Mouse (Mus musculus): Measurements from ENCODE around the gene Scd4. TPM values are rescaled to one million over a fixed set of nuclear protein-coding genes. Genes with fewer than 3 reads are reported as not detected.

Gene Scd4
- polyA plus RNA-seq, 1 experiment from 2014 or later: 0.09 TPM

DNA sequence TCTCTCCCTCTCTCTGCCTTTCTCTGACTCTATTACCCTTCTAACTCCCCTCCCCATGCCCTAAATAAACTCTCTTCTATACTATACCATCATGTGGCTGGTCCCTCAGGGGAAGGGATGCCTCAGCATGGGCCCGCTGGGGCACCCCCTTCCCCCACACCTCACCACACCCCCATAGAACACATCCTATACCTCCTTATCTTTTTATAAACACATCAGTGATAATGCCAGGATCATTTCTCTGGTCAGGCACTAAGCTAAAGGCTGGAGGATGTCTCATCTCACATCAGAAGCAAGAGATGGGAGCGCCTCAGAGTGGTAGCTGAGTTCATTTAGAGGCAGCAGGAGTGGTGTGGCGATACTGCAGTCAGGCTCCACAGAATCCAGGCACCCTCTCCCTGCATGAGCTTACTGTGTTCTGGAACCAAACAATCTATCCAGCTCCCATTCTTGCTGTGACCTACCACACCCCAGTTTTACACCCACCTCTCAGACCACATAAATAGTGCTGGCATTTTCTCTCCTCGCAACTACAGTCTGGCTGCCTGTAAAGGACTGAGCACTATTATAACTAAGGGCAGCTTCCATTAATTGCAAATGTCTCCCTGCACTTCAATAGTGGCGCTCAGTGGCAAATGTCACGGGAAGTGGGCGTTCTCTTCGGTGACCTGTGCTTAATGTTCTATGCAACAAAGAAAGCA is 21.4 kb upstream of the Scd4 start:
- peaks cover 14% of the 10 kb centered on the region for H3K4me1 ChIP-seq (ENCODE audit: control insufficient read depth, insufficient read depth, low read length)
- peaks cover under 1% of the 10 kb centered on the region; the same call in 1 of the 2 replicates for H3K36me3 ChIP-seq (ENCODE audit: control insufficient read depth, insufficient read depth, low read length)
- no peak for ATAC-seq
- no peaks in the 10 kb centered on the region for H3K27me3 ChIP-seq (replicated peaks; ENCODE audit: control insufficient read depth, insufficient read depth, low read length)
- H3K9ac ChIP-seq (ENCODE audit: low read depth, low read length): no peak overlapping the region
- no peaks in the 10 kb centered on the region for H3K9me3 ChIP-seq (ENCODE audit: control insufficient read depth, low read length)
- H3K4me2 ChIP-seq (ENCODE audit: low read depth, low read length): no peak overlapping the region
- no peak overlapping the region for H3K4me3 ChIP-seq (ENCODE audit: low read length)
- 65% methylated on average over 8 of the region's 8 CpGs for WGBS
- H3K27ac ChIP-seq (ENCODE audit: low read length): no peak overlapping the region

- no peak for ATAC-seq
These were observed 20.9 kb upstream of the Scd4 start for GRCm38 (mm10) chr19:44312007-44312360.

GRCm38 (mm10) chr19:44313066-44313465 is 19.8 kb upstream of the Scd4 start:
- Histone ChIP-seq H3K9ac (ENCODE audit: low read depth, low read length) (no peak overlapping the region), H3K27me3 (replicated peaks; ENCODE audit: control insufficient read depth, insufficient read depth, low read length) (no peaks in the 10 kb centered on the region), H3K9me3 (ENCODE audit: control insufficient read depth, low read length) (no peaks in the 10 kb centered on the region), H3K4me3 (ENCODE audit: low read length) (no peak overlapping the region), H3K27ac (ENCODE audit: low read length) (no peak overlapping the region), H3K4me2 (ENCODE audit: low read depth, low read length) (no peak overlapping the region), H3K4me1 (ENCODE audit: control insufficient read depth, insufficient read depth, low read length) (peaks cover 14% of the 10 kb centered on the region), H3K36me3 (ENCODE audit: control insufficient read depth, insufficient read depth, low read length) (no peaks in the 10 kb centered on the region)
- no peak for ATAC-seq
- WGBS: 74% methylated on average over 3 of the region's 3 CpGs

More at GRCm38 (mm10) chr19:44312007-44312360, 20.9 kb upstream of the Scd4 start:
- Histone ChIP-seq H3K4me1 (ENCODE audit: control insufficient read depth, insufficient read depth, low read length) (peaks cover 14% of the 10 kb centered on the region), H3K27me3 (replicated peaks; ENCODE audit: control insufficient read depth, insufficient read depth, low read length) (no peaks in the 10 kb centered on the region), H3K36me3 (ENCODE audit: control insufficient read depth, insufficient read depth, low read length) (no peaks in the 10 kb centered on the region), H3K4me3 (ENCODE audit: low read length) (no peak overlapping the region), H3K4me2 (ENCODE audit: low read depth, low read length) (no peak overlapping the region), H3K27ac (ENCODE audit: low read length) (no peak overlapping the region), H3K9ac (ENCODE audit: low read depth, low read length) (no peak overlapping the region), H3K9me3 (ENCODE audit: control insufficient read depth, low read length) (no peaks in the 10 kb centered on the region)
- 42% methylated on average over 4 of the region's 4 CpGs for WGBS

GRCm38 (mm10) chr19:44314327-44314759 is 18.5 kb upstream of the Scd4 start:
- H3K36me3 ChIP-seq (ENCODE audit: control insufficient read depth, insufficient read depth, low read length): no peaks in the 10 kb centered on the region
- WGBS: under 1% methylated on average over 18 of the region's 18 CpGs
- H3K4me3 ChIP-seq (ENCODE audit: low read length): peak overlapping the region; percentile 61

DNA sequence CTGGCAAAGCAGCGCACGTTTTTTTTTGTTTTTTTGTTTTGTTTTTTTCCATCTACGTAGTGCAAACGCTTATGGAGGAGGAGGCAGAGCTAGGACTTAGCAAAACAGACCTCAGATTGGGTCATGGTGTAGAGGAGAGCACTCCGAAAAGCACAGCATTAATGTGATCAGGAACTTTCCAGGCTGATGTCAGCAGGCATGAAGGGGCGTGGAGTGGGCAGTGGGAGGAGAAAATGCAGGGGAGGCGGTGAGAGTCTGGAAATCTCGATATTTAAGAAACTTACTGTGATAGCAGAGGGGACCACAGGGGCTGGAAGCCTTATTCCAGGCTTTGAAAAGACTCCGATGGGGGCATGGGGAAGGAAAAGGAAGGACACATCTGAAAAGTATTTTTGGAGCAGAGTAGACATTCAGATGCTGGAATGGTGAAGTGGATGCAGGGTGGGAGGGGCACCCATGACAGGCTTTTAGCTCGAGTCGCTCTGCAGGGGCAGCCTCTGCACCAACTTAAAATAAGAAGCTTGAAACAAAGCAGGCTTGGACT is 17.9 kb upstream of the Scd4 start:
- H3K9me3 ChIP-seq (ENCODE audit: control insufficient read depth, low read length): no peaks in the 10 kb centered on the region
- peak; percentile 79 for ATAC-seq
- peaks cover 14% of the 10 kb centered on the region for H3K4me1 ChIP-seq (ENCODE audit: control insufficient read depth, insufficient read depth, low read length)
- peak overlapping the region; percentile 82 for H3K4me2 ChIP-seq (ENCODE audit: low read depth, low read length)
- H3K27ac ChIP-seq (ENCODE audit: low read length): peak overlapping the region; percentile 78
- H3K36me3 ChIP-seq (ENCODE audit: control insufficient read depth, insufficient read depth, low read length): no peaks in the 10 kb centered on the region
- peak overlapping the region; percentile 61 for H3K4me3 ChIP-seq (ENCODE audit: low read length)
- peak overlapping the region; percentile 67 for H3K9ac ChIP-seq (ENCODE audit: low read depth, low read length)
- no peaks in the 10 kb centered on the region for H3K27me3 ChIP-seq (replicated peaks; ENCODE audit: control insufficient read depth, insufficient read depth, low read length)
- 2% methylated on average over 11 of the region's 11 CpGs for WGBS

More at GRCm38 (mm10) chr19:44314327-44314759, 18.5 kb upstream of the Scd4 start:
- Histone ChIP-seq H3K27me3 (replicated peaks; ENCODE audit: control insufficient read depth, insufficient read depth, low read length) (no peaks in the 10 kb centered on the region), H3K27ac (ENCODE audit: low read length) (peak overlapping the region; percentile 78), H3K9me3 (ENCODE audit: control insufficient read depth, low read length) (no peaks in the 10 kb centered on the region), H3K4me2 (ENCODE audit: low read depth, low read length) (peak overlapping the region; percentile 82), H3K4me1 (ENCODE audit: control insufficient read depth, insufficient read depth, low read length) (peaks cover 14% of the 10 kb centered on the region), H3K9ac (ENCODE audit: low read depth, low read length) (peak overlapping the region; percentile 67)
- ATAC-seq: peak; percentile 95

GRCm38 (mm10) chr19:44316752-44317315 is 16.1 kb upstream of the Scd4 start:
- H3K4me2 ChIP-seq (ENCODE audit: low read depth, low read length): no peak overlapping the region
- peaks cover 13% of the 10 kb centered on the region for H3K4me1 ChIP-seq (ENCODE audit: control insufficient read depth, insufficient read depth, low read length)
- H3K4me3 ChIP-seq (ENCODE audit: low read length): no peak overlapping the region
- no peaks in the 10 kb centered on the region for H3K36me3 ChIP-seq (ENCODE audit: control insufficient read depth, insufficient read depth, low read length)
- H3K9me3 ChIP-seq (ENCODE audit: control insufficient read depth, low read length): no peaks in the 10 kb centered on the region
- H3K27ac ChIP-seq (ENCODE audit: low read length): no peak overlapping the region
- no peaks in the 10 kb centered on the region for H3K27me3 ChIP-seq (replicated peaks; ENCODE audit: control insufficient read depth, insufficient read depth, low read length)
- no peak overlapping the region for H3K9ac ChIP-seq (ENCODE audit: low read depth, low read length)
- WGBS: 59% methylated on average over 5 of the region's 5 CpGs
- ATAC-seq: no peak

DNA sequence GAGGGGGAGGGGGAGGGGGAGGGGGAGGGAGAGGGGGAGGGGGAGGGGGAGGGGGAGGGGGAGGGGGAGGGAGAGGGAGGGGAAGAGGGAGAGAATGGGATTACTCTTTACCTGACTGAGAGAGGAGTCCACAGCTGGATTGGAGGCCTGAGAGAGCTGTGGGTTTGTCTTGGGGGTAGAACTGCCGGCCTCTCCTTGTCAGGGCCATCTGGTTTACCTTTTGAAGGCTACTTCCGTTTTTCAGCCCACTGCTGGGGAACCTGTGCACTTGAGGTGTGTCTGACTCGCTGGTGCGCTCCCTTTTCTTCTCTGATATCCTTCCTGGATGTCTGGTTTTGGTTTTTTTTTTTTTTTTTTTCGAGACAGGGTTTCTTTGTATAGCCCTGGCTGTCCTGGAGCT is 15.5 kb upstream of the Scd4 start:
- Histone ChIP-seq H3K27ac (ENCODE audit: low read length) (no peak overlapping the region), H3K9ac (ENCODE audit: low read depth, low read length) (no peak overlapping the region), H3K4me2 (ENCODE audit: low read depth, low read length) (no peak overlapping the region), H3K36me3 (ENCODE audit: control insufficient read depth, insufficient read depth, low read length) (no peaks in the 10 kb centered on the region), H3K27me3 (replicated peaks; ENCODE audit: control insufficient read depth, insufficient read depth, low read length) (no peaks in the 10 kb centered on the region), H3K4me3 (ENCODE audit: low read length) (no peak overlapping the region), H3K9me3 (ENCODE audit: control insufficient read depth, low read length) (no peaks in the 10 kb centered on the region), H3K4me1 (ENCODE audit: control insufficient read depth, insufficient read depth, low read length) (peaks cover 11% of the 10 kb centered on the region)
- WGBS: 81% methylated on average over 5 of the region's 5 CpGs
- no peak for ATAC-seq

- Histone ChIP-seq H3K4me2 (ENCODE audit: low read depth, low read length) (no peak overlapping the region), H3K4me3 (ENCODE audit: low read length) (no peak overlapping the region), H3K9ac (ENCODE audit: low read depth, low read length) (no peak overlapping the region), H3K27me3 (replicated peaks; ENCODE audit: control insufficient read depth, insufficient read depth, low read length) (no peaks in the 10 kb centered on the region), H3K9me3 (ENCODE audit: control insufficient read depth, low read length) (no peaks in the 10 kb centered on the region), H3K36me3 (ENCODE audit: control insufficient read depth, insufficient read depth, low read length) (no peaks in the 10 kb centered on the region), H3K27ac (ENCODE audit: low read length) (no peak overlapping the region), H3K4me1 (ENCODE audit: control insufficient read depth, insufficient read depth, low read length) (peaks cover 11% of the 10 kb centered on the region)
- ATAC-seq: no peak
These were observed 14.3 kb upstream of the Scd4 start for GRCm38 (mm10) chr19:44318545-44318944.

DNA sequence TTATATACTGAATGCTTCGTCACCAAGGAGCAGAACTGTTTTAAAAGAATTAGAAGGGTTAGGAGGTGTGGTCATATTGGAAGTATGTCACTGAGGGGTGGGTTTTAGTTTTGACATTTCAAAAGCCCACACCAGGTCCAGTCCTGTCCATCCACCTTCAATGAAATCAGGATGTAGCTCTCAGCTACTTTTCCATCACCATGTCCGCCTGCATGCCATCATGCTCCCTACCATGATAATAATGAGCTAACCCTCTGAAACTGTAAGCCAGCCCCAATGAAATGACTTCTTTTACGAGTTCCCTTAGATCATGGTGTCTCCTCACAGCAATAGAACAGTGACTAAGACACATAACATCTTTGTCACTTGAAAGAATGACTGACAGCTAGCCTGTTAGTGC is 12.6 kb upstream of the Scd4 start:
- no peak overlapping the region for H3K4me3 ChIP-seq (ENCODE audit: low read length)
- no peak overlapping the region for H3K27ac ChIP-seq (ENCODE audit: low read length)
- H3K27me3 ChIP-seq (replicated peaks; ENCODE audit: control insufficient read depth, insufficient read depth, low read length): no peaks in the 10 kb centered on the region
- H3K9ac ChIP-seq (ENCODE audit: low read depth, low read length): no peak overlapping the region
- H3K9me3 ChIP-seq (ENCODE audit: control insufficient read depth, low read length): no peaks in the 10 kb centered on the region
- H3K4me2 ChIP-seq (ENCODE audit: low read depth, low read length): no peak overlapping the region
- no peaks in the 10 kb centered on the region for H3K36me3 ChIP-seq (ENCODE audit: control insufficient read depth, insufficient read depth, low read length)
- peaks cover under 1% of the 10 kb centered on the region for H3K4me1 ChIP-seq (ENCODE audit: control insufficient read depth, insufficient read depth, low read length)
- ATAC-seq: no peak
- 85% methylated on average over 3 of the region's 3 CpGs for WGBS

All from intestine, embryonic 16.5 days (tissue).